Mouse (Mus musculus): ENCODE data around the gene Gm20388. TPM values are rescaled to one million over a fixed set of nuclear protein-coding genes. Genes with fewer than 3 reads are reported as not detected.
A peak's percentile ranks its signal among the peaks of the same experiment; 100 is the strongest.

Gene Gm20388
- total RNA-seq, 1 experiment = 27.0 TPM

GRCm38 (mm10) chr8:121654966-121655494 lies 1744.4 kb downstream of the Gm20388 start:
- no peak overlapping the region for H3K4me3 ChIP-seq (ENCODE audit: insufficient read depth in 1 of 2, low read depth in 1 of 2, low read length in 2 of 2, poor library complexity in 1 of 2, severe bottlenecking in 1 of 2)
- no peak overlapping the region for H3K27ac ChIP-seq (ENCODE audit: insufficient read depth, low read depth, low read length, poor library complexity, severe bottlenecking)
- no peak for DNase-seq (ENCODE audit: low read depth, low spot score)
- in situ Hi-C loops (cut with MboI; ENCODE audit: low sequenced_read_pairs in 2 of 2, unreplicated experiment in 2 of 2) = no loop called here
- no peak for TF ChIP-seq ZC3H11A (IDR thresholded peaks at IDR 0.05; ENCODE audit: borderline replicate concordance, low read depth, low read length)
- TF ChIP-seq CHD2 (IDR thresholded peaks at IDR 0.05; ENCODE audit: low read depth, low read length) = no peak
- TF ChIP-seq ZNF384 (IDR thresholded peaks at IDR 0.05; ENCODE audit: low read depth, low read length) = no peak
- TF ChIP-seq MAFK (IDR thresholded peaks at IDR 0.05; ENCODE audit: insufficient read depth, low read depth, low read length) = no peak
- TF ChIP-seq HCFC1 (IDR thresholded peaks at IDR 0.05; ENCODE audit: borderline replicate concordance, insufficient read depth, low read length) = no peak
- peaks cover 0 to 16% of the 10 kb centered on the region in 2 experiments; a peak in 2 of 4 replicates for H3K4me1 ChIP-seq (ENCODE audit: control insufficient read depth in 2 of 2, insufficient read depth in 2 of 2, low read length in 2 of 2, poor library complexity in 1 of 2)
- H3K9ac ChIP-seq (ENCODE audit: insufficient read depth, low read depth, low read length, poor library complexity, severe bottlenecking) = no peak overlapping the region
- H3K9me3 ChIP-seq (ENCODE audit: control insufficient read depth, insufficient read depth, low read depth, low read length) = no peaks in the 10 kb centered on the region
- peaks cover 8% of the 10 kb centered on the region; the same call in 1 of the 2 replicates for H3K36me3 ChIP-seq (ENCODE audit: control insufficient read depth, insufficient read depth, low read length, poor library complexity, severe bottlenecking)

DNA sequence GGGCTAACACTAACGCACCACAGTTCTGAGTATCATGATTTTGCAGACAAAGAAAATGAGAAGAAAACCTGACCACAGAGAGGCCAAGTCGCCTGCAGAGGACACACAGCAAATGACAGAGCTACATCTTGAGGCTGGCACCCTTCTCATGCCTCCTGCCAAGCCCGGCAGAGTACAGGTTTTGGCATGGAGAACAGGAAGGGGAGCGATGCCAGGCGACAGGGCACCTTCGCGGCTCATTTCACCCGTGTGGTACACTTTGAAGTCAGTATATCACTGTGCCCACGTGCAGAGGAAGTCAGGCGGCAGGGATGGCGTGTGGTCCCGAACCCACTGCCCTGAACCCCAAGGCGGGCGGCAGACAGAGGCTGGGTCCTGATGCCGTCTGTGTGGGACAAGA lies 1750.0 kb downstream of the Gm20388 start:
- Histone ChIP-seq H3K4me1 (ENCODE audit: control insufficient read depth in 2 of 2, insufficient read depth in 2 of 2, low read length in 2 of 2, poor library complexity in 1 of 2) (peaks cover 2 to 6% of the 10 kb centered on the region in 2 experiments; a peak in 2 of 4 replicates), H3K9me3 (ENCODE audit: control insufficient read depth, insufficient read depth, low read depth, low read length) (no peaks in the 10 kb centered on the region), H3K27ac (ENCODE audit: insufficient read depth, low read depth, low read length, poor library complexity, severe bottlenecking) (no peak overlapping the region), H3K4me3 (ENCODE audit: insufficient read depth in 1 of 2, low read depth in 1 of 2, low read length in 2 of 2, poor library complexity in 1 of 2, severe bottlenecking in 1 of 2) (peak overlapping the region; percentile 40 to 47), H3K36me3 (ENCODE audit: control insufficient read depth, insufficient read depth, low read length, poor library complexity, severe bottlenecking) (no peaks in the 10 kb centered on the region), H3K9ac (ENCODE audit: insufficient read depth, low read depth, low read length, poor library complexity, severe bottlenecking) (peak overlapping the region; percentile 34)
- in situ Hi-C loops (cut with MboI; ENCODE audit: low sequenced_read_pairs in 2 of 2, unreplicated experiment in 2 of 2) = no loop called here
- TF ChIP-seq HCFC1 (IDR thresholded peaks at IDR 0.05; ENCODE audit: borderline replicate concordance, insufficient read depth, low read length) (no peak), ZC3H11A (IDR thresholded peaks at IDR 0.05; ENCODE audit: borderline replicate concordance, low read depth, low read length) (no peak), CHD2 (IDR thresholded peaks at IDR 0.05; ENCODE audit: low read depth, low read length) (no peak), ZNF384 (IDR thresholded peaks at IDR 0.05; ENCODE audit: low read depth, low read length) (no peak), MAFK (IDR thresholded peaks at IDR 0.05; ENCODE audit: insufficient read depth, low read depth, low read length) (no peak)
- DNase-seq (ENCODE audit: low read depth, low spot score) = no peak

DNA sequence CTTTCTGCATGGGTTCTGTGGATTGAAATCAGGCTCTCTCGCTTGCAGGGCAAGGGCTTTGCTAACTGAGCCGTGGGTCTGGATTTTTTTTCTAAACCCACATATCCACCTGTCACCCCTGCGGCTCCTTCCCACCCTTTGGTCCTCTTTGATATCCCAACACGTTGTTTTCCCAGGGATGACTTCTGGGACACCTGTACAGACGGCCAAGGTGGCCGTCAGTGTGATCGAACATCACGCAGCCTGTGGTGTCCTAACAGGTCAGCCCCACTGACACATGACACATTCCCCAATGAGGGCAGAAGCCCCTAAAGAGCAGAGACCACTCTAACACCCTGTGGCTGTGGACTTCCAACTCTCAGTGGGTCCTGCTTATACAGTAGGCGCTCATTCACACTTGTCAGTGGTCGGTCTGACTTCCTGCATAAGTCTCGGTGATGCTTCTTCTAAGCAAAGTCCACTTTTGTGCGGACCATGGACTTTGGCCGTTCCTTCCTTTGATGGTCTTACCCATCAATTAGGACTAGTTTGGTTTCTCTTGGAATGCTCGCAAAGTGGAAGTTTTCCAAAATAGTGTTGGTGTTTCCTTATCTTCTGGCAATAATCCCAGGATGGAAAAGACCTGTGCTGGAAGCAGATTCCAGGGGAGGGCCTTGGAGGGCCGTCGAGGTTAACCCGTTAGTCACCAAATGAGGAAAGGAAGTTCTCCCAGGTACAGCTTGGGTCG lies 1751.2 kb downstream of the Gm20388 start:
- H3K9ac ChIP-seq (ENCODE audit: insufficient read depth, low read depth, low read length, poor library complexity, severe bottlenecking) = no peak overlapping the region
- no peak for TF ChIP-seq ZNF384 (IDR thresholded peaks at IDR 0.05; ENCODE audit: low read depth, low read length)
- TF ChIP-seq CHD2 (IDR thresholded peaks at IDR 0.05; ENCODE audit: low read depth, low read length) = no peak
- no peak for TF ChIP-seq ZC3H11A (IDR thresholded peaks at IDR 0.05; ENCODE audit: borderline replicate concordance, low read depth, low read length)
- TF ChIP-seq MAFK (IDR thresholded peaks at IDR 0.05; ENCODE audit: insufficient read depth, low read depth, low read length) = no peak
- no peak for TF ChIP-seq HCFC1 (IDR thresholded peaks at IDR 0.05; ENCODE audit: borderline replicate concordance, insufficient read depth, low read length)
- H3K4me1 ChIP-seq (ENCODE audit: control insufficient read depth in 2 of 2, insufficient read depth in 2 of 2, low read length in 2 of 2, poor library complexity in 1 of 2) = peaks cover 2 to 8% of the 10 kb centered on the region in 2 experiments; a peak in 2 of 4 replicates
- no peak overlapping the region for H3K27ac ChIP-seq (ENCODE audit: insufficient read depth, low read depth, low read length, poor library complexity, severe bottlenecking)
- H3K9me3 ChIP-seq (ENCODE audit: control insufficient read depth, insufficient read depth, low read depth, low read length) = no peaks in the 10 kb centered on the region
- no peaks in the 10 kb centered on the region for H3K36me3 ChIP-seq (ENCODE audit: control insufficient read depth, insufficient read depth, low read length, poor library complexity, severe bottlenecking)
- H3K4me3 ChIP-seq (ENCODE audit: insufficient read depth in 1 of 2, low read depth in 1 of 2, low read length in 2 of 2, poor library complexity in 1 of 2, severe bottlenecking in 1 of 2) = no peak overlapping the region
- DNase-seq (ENCODE audit: low read depth, low spot score) = no peak
- in situ Hi-C loops (cut with MboI; ENCODE audit: low sequenced_read_pairs in 2 of 2, unreplicated experiment in 2 of 2) = no loop called here

DNA sequence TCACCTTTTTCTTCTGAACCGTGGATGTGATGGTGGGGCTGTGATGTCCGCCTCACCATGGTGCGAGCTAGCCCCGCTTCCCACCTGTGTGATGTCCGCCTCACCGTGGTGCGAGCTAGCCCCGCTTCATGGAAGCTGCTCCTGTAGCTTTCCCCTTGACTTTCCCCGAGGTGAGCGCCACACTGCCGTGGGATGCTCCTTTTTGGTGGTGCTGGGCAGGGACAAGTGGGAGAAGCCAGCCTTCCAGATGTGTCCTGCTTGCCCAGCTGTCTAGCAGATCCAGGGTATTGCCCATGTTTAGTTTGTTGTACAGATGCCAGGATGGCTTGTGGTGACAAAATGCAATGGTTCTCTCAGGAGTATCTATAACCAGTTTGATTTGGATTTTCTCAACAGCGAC lies 1752.5 kb downstream of the Gm20388 start:
- no peak overlapping the region for H3K27ac ChIP-seq (ENCODE audit: insufficient read depth, low read depth, low read length, poor library complexity, severe bottlenecking)
- in situ Hi-C loops (cut with MboI; ENCODE audit: low sequenced_read_pairs in 2 of 2, unreplicated experiment in 2 of 2) = no loop called here
- no peak overlapping the region for H3K4me3 ChIP-seq (ENCODE audit: insufficient read depth in 1 of 2, low read depth in 1 of 2, low read length in 2 of 2, poor library complexity in 1 of 2, severe bottlenecking in 1 of 2)
- H3K9me3 ChIP-seq (ENCODE audit: control insufficient read depth, insufficient read depth, low read depth, low read length) = no peaks in the 10 kb centered on the region
- no peak for DNase-seq (ENCODE audit: low read depth, low spot score)
- no peak overlapping the region for H3K9ac ChIP-seq (ENCODE audit: insufficient read depth, low read depth, low read length, poor library complexity, severe bottlenecking)
- TF ChIP-seq MAFK (IDR thresholded peaks at IDR 0.05; ENCODE audit: insufficient read depth, low read depth, low read length) (no peak), CHD2 (IDR thresholded peaks at IDR 0.05; ENCODE audit: low read depth, low read length) (no peak), HCFC1 (IDR thresholded peaks at IDR 0.05; ENCODE audit: borderline replicate concordance, insufficient read depth, low read length) (no peak), ZC3H11A (IDR thresholded peaks at IDR 0.05; ENCODE audit: borderline replicate concordance, low read depth, low read length) (no peak), ZNF384 (IDR thresholded peaks at IDR 0.05; ENCODE audit: low read depth, low read length) (no peak)
- no peaks in the 10 kb centered on the region for H3K36me3 ChIP-seq (ENCODE audit: control insufficient read depth, insufficient read depth, low read length, poor library complexity, severe bottlenecking)
- peaks cover 2 to 8% of the 10 kb centered on the region in 2 experiments; a peak in 2 of 4 replicates for H3K4me1 ChIP-seq (ENCODE audit: control insufficient read depth in 2 of 2, insufficient read depth in 2 of 2, low read length in 2 of 2, poor library complexity in 1 of 2)
